Mouse (Mus musculus) stomach, embryonic 14.5 days (tissue): ENCODE results near the gene Tfap2c. TPM values are rescaled to one million over a fixed set of nuclear protein-coding genes. Genes with fewer than 3 reads are reported as not detected.

ENCODE experiments used
- ATAC-seq: fragments of 200-750 bp; cut with Nextera tagmentation; 2 replicates; pipeline ENCODE4 v1.8.0; 2017; ENCODE audit warnings: low read depth, moderate TSS enrichment; ENCODE audit not compliant: insufficient number of reproducible peaks, insufficient read depth, low FRiP score
- H3K27ac ChIP-seq: fragments of 300-500 bp; sonication (generic); 2 replicates; pipeline ENCODE4 v1.5.1; 2014; ENCODE audit warnings: mild to moderate bottlenecking, low read length, moderate library complexity, mixed read lengths
- H3K27me3 ChIP-seq: fragments of 300-500 bp; sonication (generic); 2 replicates; pipeline ENCODE4 v1.6.1; 2014; ENCODE audit warnings: low read length, control low read depth, mixed read lengths; ENCODE audit not compliant: control insufficient read depth, insufficient read depth
- H3K36me3 ChIP-seq: fragments of 300-500 bp; sonication (generic); 2 replicates; pipeline ENCODE4 v1.6.1; 2014; ENCODE audit warnings: mild to moderate bottlenecking, control low read depth, low read length, moderate library complexity, mixed read lengths; ENCODE audit not compliant: control insufficient read depth, insufficient read depth
- H3K4me1 ChIP-seq: fragments of 300-500 bp; sonication (generic); 2 replicates; pipeline ENCODE4 v1.6.1; 2014; ENCODE audit warnings: low read length, control low read depth, mixed read lengths; ENCODE audit not compliant: control insufficient read depth, insufficient read depth
- H3K4me2 ChIP-seq: fragments of 300-500 bp; sonication (generic); replicated peaks from 2 replicates; pipeline ENCODE4 v1.6.1; 2014; ENCODE audit warnings: low read depth, low read length, control low read depth
- H3K4me3 ChIP-seq: fragments of 300-500 bp; sonication (generic); 2 replicates; pipeline ENCODE4 v1.5.1; 2014; ENCODE audit warnings: low read depth, low read length, control low read depth
- H3K9ac ChIP-seq: fragments of 300-500 bp; sonication (generic); replicated peaks from 2 replicates; pipeline ENCODE4 v1.6.1; 2014; ENCODE audit warnings: low read depth, mild to moderate bottlenecking, control low read depth, low read length, moderate library complexity, mixed read lengths
- H3K9me3 ChIP-seq: fragments of 300-500 bp; sonication (generic); 2 replicates; pipeline ENCODE4 v1.6.1; 2016; ENCODE audit warnings: low read depth, low read length, control low read depth; ENCODE audit not compliant: control insufficient read depth
- WGBS: fragments of 180-500 bp; shearing (Covaris S2); extraction: QIAGEN DNeasy Blood & Tissue Kit; methylation state at CpG from one replicate; pipeline ENCODE4 v1.1.7; 2014; 5-methylcytosine and 5-hydroxymethylcytosine counted together
- polyA plus RNA-seq: library from polyadenylated mRNA; unstranded; fragments of >200 nt; fragmentation: Nextera tagmentation; extraction: Ambion mirVana; gene quantifications from 2 replicates; pipeline ENCODE4 v1.2.1, GENCODE M21; 2014

The Tfap2c gene
- polyA plus RNA-seq, 1 experiment from 2014 or later: 5.6 TPM

DNA sequence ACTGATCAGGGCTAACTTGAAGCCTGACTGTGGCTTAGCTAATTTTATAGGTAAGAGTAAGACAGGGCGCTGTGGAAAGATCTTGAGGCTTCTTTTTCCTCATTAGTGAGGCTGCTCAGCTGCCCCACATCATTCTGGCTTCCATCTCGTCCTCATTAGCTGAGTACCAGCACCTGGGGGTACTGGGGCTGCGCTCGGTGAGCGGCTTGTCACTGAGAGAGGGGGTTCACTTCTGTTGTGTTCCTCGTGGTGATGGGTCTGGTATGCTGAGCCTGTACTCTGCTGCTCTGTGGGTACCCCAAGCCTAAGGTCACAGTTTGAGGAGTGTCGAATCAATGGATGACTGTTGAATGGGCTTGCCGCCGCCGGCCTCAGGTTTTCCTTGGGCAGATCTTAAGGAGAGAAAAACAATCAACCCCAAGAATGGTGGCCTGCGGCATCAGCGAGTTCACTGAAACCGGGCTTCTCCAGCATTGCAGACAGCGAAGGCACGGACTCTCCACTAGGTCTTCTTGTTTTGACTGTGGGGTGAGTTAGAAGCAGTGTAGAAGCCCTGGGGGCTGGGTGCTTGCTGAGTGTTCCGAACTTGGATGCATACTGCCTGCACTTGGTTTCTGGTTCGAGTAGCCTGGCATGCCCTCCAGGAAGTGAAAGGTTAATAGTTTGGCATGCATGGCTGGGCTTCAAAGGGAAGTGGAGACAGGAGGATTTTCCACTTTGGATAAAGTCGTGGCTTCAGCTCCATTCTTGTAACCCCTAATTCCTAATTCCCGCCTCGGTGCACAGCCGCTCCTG, 9.5 kb downstream of the Tfap2c start:
- no peak for ATAC-seq
- no peak overlapping the region for H3K4me2 ChIP-seq
- no peak overlapping the region for H3K4me3 ChIP-seq
- no peaks in the 10 kb centered on the region for H3K36me3 ChIP-seq
- no peaks in the 10 kb centered on the region for H3K4me1 ChIP-seq
- H3K27ac ChIP-seq: no peak overlapping the region
- H3K9me3 ChIP-seq: no peaks in the 10 kb centered on the region
- H3K9ac ChIP-seq: no peak overlapping the region
- 60% methylated on average over 21 of the region's 21 CpGs for WGBS
- H3K27me3 ChIP-seq: peaks cover 12% of the 10 kb centered on the region

GRCm38 (mm10) chr2:172561016-172561415, 11.6 kb downstream of the Tfap2c start:
- no peak for ATAC-seq
- WGBS: 50% methylated on average over 10 of the region's 10 CpGs
- H3K27me3 ChIP-seq: 0 out of 2 replicates have a peak, but pooled peaks cover 4% of the 10 kb centered on the region

DNA sequence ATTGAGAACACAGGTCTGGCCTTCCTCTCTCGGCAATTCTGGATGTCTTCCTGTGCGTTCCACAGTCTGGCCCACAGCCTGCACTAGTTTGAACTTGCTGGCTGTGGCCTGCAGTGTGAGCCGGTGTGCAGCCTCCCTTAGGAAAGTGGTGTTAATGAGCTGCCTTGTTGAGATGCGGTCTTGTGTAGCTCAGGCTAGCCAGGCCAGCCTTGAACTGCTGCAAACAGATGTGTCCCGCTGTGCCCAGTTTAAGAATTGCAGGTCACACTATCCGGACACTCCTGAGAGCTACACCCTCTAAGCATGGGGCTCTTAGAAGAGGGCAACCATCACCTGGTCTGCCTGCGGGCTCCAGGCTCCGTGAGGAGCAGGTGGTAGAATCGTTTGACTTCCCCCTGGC, 18.4 kb downstream of the Tfap2c start:
- H3K36me3 ChIP-seq: no peaks in the 10 kb centered on the region
- H3K27ac ChIP-seq: no peak overlapping the region
- no peaks in the 10 kb centered on the region for H3K4me1 ChIP-seq
- no peaks in the 10 kb centered on the region for H3K27me3 ChIP-seq
- no peaks in the 10 kb centered on the region for H3K9me3 ChIP-seq
- no peak overlapping the region for H3K4me2 ChIP-seq
- ATAC-seq: no peak
- no peak overlapping the region for H3K4me3 ChIP-seq
- no peak overlapping the region for H3K9ac ChIP-seq
- 82% methylated on average over 9 of the region's 9 CpGs for WGBS

More at GRCm38 (mm10) chr2:172561016-172561415, 11.6 kb downstream of the Tfap2c start:
- Histone ChIP-seq H3K4me3 (no peak overlapping the region), H3K4me1 (no peaks in the 10 kb centered on the region), H3K4me2 (no peak overlapping the region), H3K9ac (no peak overlapping the region), H3K36me3 (no peaks in the 10 kb centered on the region), H3K9me3 (no peaks in the 10 kb centered on the region), H3K27ac (no peak overlapping the region)

- H3K9me3 ChIP-seq: no peaks in the 10 kb centered on the region
- no peaks in the 10 kb centered on the region for H3K36me3 ChIP-seq
- H3K9ac ChIP-seq: no peak overlapping the region
- H3K27ac ChIP-seq: no peak overlapping the region
- H3K4me2 ChIP-seq: no peak overlapping the region
- no peak overlapping the region for H3K4me3 ChIP-seq
- no peaks in the 10 kb centered on the region for H3K4me1 ChIP-seq
- no peaks in the 10 kb centered on the region for H3K27me3 ChIP-seq
- ATAC-seq: no peak
- 78% methylated on average over 2 of the region's 2 CpGs for WGBS
Observed at GRCm38 (mm10) chr2:172568466-172568865, 19.1 kb downstream of the Tfap2c start.

- 62% methylated on average over 2 of the region's 2 CpGs for WGBS
- no peaks in the 10 kb centered on the region for H3K9me3 ChIP-seq
- no peaks in the 10 kb centered on the region for H3K4me1 ChIP-seq
- no peak overlapping the region for H3K4me3 ChIP-seq
- no peak overlapping the region for H3K4me2 ChIP-seq
- no peak overlapping the region for H3K9ac ChIP-seq
- ATAC-seq: no peak
- no peak overlapping the region for H3K27ac ChIP-seq
- H3K36me3 ChIP-seq: no peaks in the 10 kb centered on the region
- no peaks in the 10 kb centered on the region for H3K27me3 ChIP-seq
Observed at GRCm38 (mm10) chr2:172577196-172577766, 27.9 kb downstream of the Tfap2c start.

GRCm38 (mm10) chr2:172579221-172579620, 29.8 kb downstream of the Tfap2c start:
- Histone ChIP-seq H3K4me3 (no peak overlapping the region), H3K27me3 (no peaks in the 10 kb centered on the region), H3K27ac (no peak overlapping the region), H3K4me2 (no peak overlapping the region), H3K36me3 (no peaks in the 10 kb centered on the region), H3K9ac (no peak overlapping the region), H3K9me3 (no peaks in the 10 kb centered on the region), H3K4me1 (no peaks in the 10 kb centered on the region)
- WGBS: 68% methylated on average over 5 of the region's 5 CpGs
- no peak for ATAC-seq

- no peaks in the 10 kb centered on the region for H3K27me3 ChIP-seq
- no peak overlapping the region for H3K9ac ChIP-seq
- 77% methylated on average over 12 of the region's 12 CpGs for WGBS
- H3K27ac ChIP-seq: no peak overlapping the region
- no peak overlapping the region for H3K4me2 ChIP-seq
- no peak overlapping the region for H3K4me3 ChIP-seq
- no peaks in the 10 kb centered on the region for H3K36me3 ChIP-seq
- H3K9me3 ChIP-seq: no peaks in the 10 kb centered on the region
- no peak for ATAC-seq
- no peaks in the 10 kb centered on the region for H3K4me1 ChIP-seq
Observed at GRCm38 (mm10) chr2:172580536-172581265, 31.3 kb downstream of the Tfap2c start.

- Histone ChIP-seq H3K27ac (no peak overlapping the region), H3K27me3 (no peaks in the 10 kb centered on the region), H3K4me2 (no peak overlapping the region), H3K36me3 (no peaks in the 10 kb centered on the region), H3K4me1 (no peaks in the 10 kb centered on the region), H3K9ac (no peak overlapping the region), H3K9me3 (no peaks in the 10 kb centered on the region), H3K4me3 (no peak overlapping the region)
- 18% methylated on average over 7 of the region's 7 CpGs for WGBS
- ATAC-seq: no peak
Observed at GRCm38 (mm10) chr2:172583312-172583711, 33.9 kb downstream of the Tfap2c start.
